Comparison of ENCODE assay signal across 28 mouse cellular contexts in genomic region chr12:83450471-83450870, GRCm38 (mm10).
"Had no signal": no experiment of that assay in that cellular context is flagged by ENCODE, and none has a peak within 500 bp of the region (broad histone marks: within the 10 kb centered on the region; RNA-seq: fewer than 3 reads in every experiment).

No protein-coding gene starts in this region.

- H3K4me3 ChIP-seq: gastrocnemius, adult 2 months; heart, adult 2 months; heart, embryonic 13.5 days; heart, embryonic 15.5 days; hindbrain, embryonic 10.5 days; hindbrain, embryonic 12.5 days; hindbrain, embryonic 15.5 days; intestine, embryonic 15.5 days; limb, embryonic 13.5 days; limb, embryonic 15.5 days; liver, embryonic 12.5 days had no signal

- DNase-seq: gastrocnemius, adult 2 months; gastrocnemius, postnatal 10 days; gastrocnemius, postnatal 25 days; heart, adult 2 months; heart, postnatal 14 days; heart, postnatal 4 days; kidney, adult 18-20 months; kidney, adult 8-10 months; kidney, postnatal 14 days; kidney, postnatal 36 days; layer of hippocampus, adult 9-11 months; layer of hippocampus, postnatal 36 days; left cerebral cortex, postnatal 4 days had no signal

- H3K27ac ChIP-seq: gastrocnemius, adult 2 months; heart, adult 2 months; heart, embryonic 13.5 days; heart, embryonic 15.5 days; hindbrain, embryonic 10.5 days; hindbrain, embryonic 12.5 days; hindbrain, embryonic 15.5 days; hindbrain, postnatal 0 days; intestine, embryonic 15.5 days; kidney, postnatal 0 days; limb, embryonic 13.5 days; limb, embryonic 15.5 days; liver, embryonic 12.5 days; liver, embryonic 14.5 days had no signal

- H3K9ac ChIP-seq: heart, embryonic 13.5 days; heart, embryonic 15.5 days; hindbrain, embryonic 12.5 days; hindbrain, embryonic 15.5 days; intestine, embryonic 15.5 days; limb, embryonic 13.5 days; limb, embryonic 15.5 days; liver, embryonic 12.5 days; liver, embryonic 14.5 days had no signal

- H3K4me2 ChIP-seq: heart, embryonic 11.5 days; heart, embryonic 13.5 days; heart, embryonic 15.5 days; hindbrain, embryonic 12.5 days; hindbrain, embryonic 15.5 days; intestine, embryonic 15.5 days; limb, embryonic 13.5 days; limb, embryonic 15.5 days; liver, embryonic 12.5 days had no signal

- H3K9me3 ChIP-seq: heart, embryonic 13.5 days; heart, embryonic 15.5 days; hindbrain, embryonic 10.5 days; hindbrain, embryonic 12.5 days; hindbrain, embryonic 15.5 days; intestine, embryonic 15.5 days; limb, embryonic 13.5 days; limb, embryonic 15.5 days; liver, embryonic 12.5 days had no signal

- H3K36me3 ChIP-seq: heart, embryonic 13.5 days; heart, embryonic 15.5 days; hindbrain, embryonic 10.5 days; hindbrain, embryonic 12.5 days; hindbrain, embryonic 15.5 days; intestine, embryonic 15.5 days; limb, embryonic 13.5 days; limb, embryonic 15.5 days; liver, embryonic 12.5 days had no signal

- ATAC-seq: hindbrain, postnatal 0 days; inflammation-experienced regulatory T-cells, adult 6 months; intestine, embryonic 15.5 days; intestine, postnatal 0 days; liver, embryonic 12.5 days had no signal

- H3K27me3 ChIP-seq: heart, embryonic 13.5 days; heart, embryonic 15.5 days; hindbrain, embryonic 12.5 days; hindbrain, embryonic 15.5 days; intestine, embryonic 15.5 days; limb, embryonic 15.5 days had no signal
